8 mouse cellular contexts compared by ENCODE assay signal in the genomic region with DNA sequence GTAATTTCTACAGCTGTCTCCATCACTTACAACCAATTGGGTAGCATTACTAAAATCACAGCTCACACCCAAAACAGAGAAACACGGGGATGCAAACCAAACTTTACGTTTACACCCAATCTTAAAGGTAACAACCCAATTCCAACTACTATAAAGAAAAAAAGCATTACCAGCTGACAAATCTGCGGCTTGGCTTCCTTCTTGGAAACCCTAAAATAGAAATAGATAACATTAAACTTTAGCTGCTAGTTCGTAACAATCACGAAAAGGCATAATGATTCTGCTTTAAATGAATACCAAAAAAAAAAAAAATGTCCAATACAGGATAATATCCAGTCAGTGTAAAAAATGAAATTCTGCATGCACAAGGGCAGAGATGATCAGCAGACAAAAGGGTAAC. TPM values are rescaled to one million over a fixed set of nuclear protein-coding genes. Genes with fewer than 3 reads are reported as not detected.
A peak's percentile ranks its signal among the peaks of the same experiment; 100 is the strongest.
DNase-seq lines count a peak whose midpoint lies in the region; ATAC-seq and TF ChIP-seq lines count a peak whose summit lies in the region.
"Had no signal": no experiment of that assay in that cellular context is flagged by ENCODE, and none has a peak within 500 bp of the region (broad histone marks: within the 10 kb centered on the region; RNA-seq: fewer than 3 reads in every experiment).

No protein-coding gene starts in this region.

- WGBS in neural tube, embryonic 11.5 days: 26% methylated on average over 5 of the region's 5 CpGs
- 31% methylated on average over 5 of the region's 5 CpGs for WGBS in forebrain, embryonic 12.5 days
- WGBS in limb, embryonic 14.5 days: 24% methylated on average over 5 of the region's 5 CpGs
- 18% methylated on average over 5 of the region's 5 CpGs for WGBS in stomach, embryonic 15.5 days

- no peak for ATAC-seq in neural tube, embryonic 11.5 days (ENCODE audit: insufficient read depth, low FRiP score, low TSS enrichment)
- no peak for ATAC-seq in forebrain, embryonic 12.5 days (ENCODE audit: low FRiP score)
- ATAC-seq in limb, embryonic 14.5 days (ENCODE audit: low FRiP score, low read depth): no peak
- no peak for ATAC-seq in stomach, embryonic 15.5 days (ENCODE audit: insufficient read depth, low FRiP score, low read depth)

- no peak overlapping the region for H3K27ac ChIP-seq in neural tube, embryonic 11.5 days (ENCODE audit: low read depth, low read length)
- no peak overlapping the region for H3K27ac ChIP-seq in forebrain, embryonic 12.5 days
- no peak overlapping the region for H3K27ac ChIP-seq in limb, embryonic 14.5 days (replicated peaks; ENCODE audit: low read depth, low read length)
- H3K27ac ChIP-seq in stomach, embryonic 15.5 days: no peak overlapping the region

- intact Hi-C loops in left cerebral cortex, postnatal 25 days (cut with DNase I): loop anchor here (5.0 to 10.0 kb wide), 2 partner anchors 215 to 347 kb away; no protein-coding TSS in a partner anchor

- H3K9me3 ChIP-seq in neural tube, embryonic 11.5 days (ENCODE audit: control insufficient read depth, low read length): no peaks in the 10 kb centered on the region
- H3K9me3 ChIP-seq in forebrain, embryonic 12.5 days: no peaks in the 10 kb centered on the region
- no peaks in the 10 kb centered on the region for H3K9me3 ChIP-seq in limb, embryonic 14.5 days (ENCODE audit: control insufficient read depth, low read length)
- no peaks in the 10 kb centered on the region for H3K9me3 ChIP-seq in stomach, embryonic 15.5 days

- no peak for TF ChIP-seq POLR2A in limb, embryonic 14.5 days (IDR thresholded peaks at IDR 0.05; ENCODE audit: borderline replicate concordance, extremely low read depth, insufficient read depth, insufficient read length)

- H3K4me2 ChIP-seq in neural tube, embryonic 11.5 days (ENCODE audit: low read depth): peak overlapping the region; percentile 60
- peak overlapping the region; percentile 66 for H3K4me2 ChIP-seq in forebrain, embryonic 12.5 days
- peak overlapping the region; percentile 66 for H3K4me2 ChIP-seq in limb, embryonic 14.5 days (replicated peaks; ENCODE audit: low read depth, low read length, severe bottlenecking)
- H3K4me2 ChIP-seq in stomach, embryonic 15.5 days: peak overlapping the region; percentile 70

- H3K36me3 ChIP-seq in neural tube, embryonic 11.5 days (ENCODE audit: control insufficient read depth, insufficient read depth, low read length): 0 out of 2 replicates have a peak, but pooled peaks cover 3% of the 10 kb centered on the region
- peaks cover 26% of the 10 kb centered on the region for H3K36me3 ChIP-seq in forebrain, embryonic 12.5 days (replicated peaks)
- H3K36me3 ChIP-seq in limb, embryonic 14.5 days (ENCODE audit: control insufficient read depth, insufficient read depth, low read length): peaks cover 28% of the 10 kb centered on the region
- H3K36me3 ChIP-seq in stomach, embryonic 15.5 days: 0 out of 2 replicates have a peak, but pooled peaks cover 14% of the 10 kb centered on the region

- H3K9ac ChIP-seq in neural tube, embryonic 11.5 days (ENCODE audit: low read length): peak overlapping the region; percentile 83
- peak overlapping the region; percentile 82 for H3K9ac ChIP-seq in forebrain, embryonic 12.5 days
- peak overlapping the region; percentile 82 for H3K9ac ChIP-seq in limb, embryonic 14.5 days (ENCODE audit: low read depth, low read length, severe bottlenecking)
- peak overlapping the region; percentile 76; the same call in 1 of the 2 replicates for H3K9ac ChIP-seq in stomach, embryonic 15.5 days

- peaks cover 5% of the 10 kb centered on the region for H3K4me1 ChIP-seq in neural tube, embryonic 11.5 days (ENCODE audit: control insufficient read depth, insufficient read depth, low read length)
- peaks cover 7% of the 10 kb centered on the region for H3K4me1 ChIP-seq in forebrain, embryonic 12.5 days
- peaks cover 5% of the 10 kb centered on the region; the same call in 1 of the 2 replicates for H3K4me1 ChIP-seq in limb, embryonic 14.5 days (ENCODE audit: control insufficient read depth, insufficient read depth, low read length)
- peaks cover 12% of the 10 kb centered on the region for H3K4me1 ChIP-seq in stomach, embryonic 15.5 days

- DNase-seq in neural tube, embryonic 11.5 days (ENCODE audit: low spot score): no peak
- no peak for DNase-seq in neural tube, embryonic 10.5 days (ENCODE audit: extremely low spot score, low spot score)
- DNase-seq in limb, embryonic 14.5 days (ENCODE audit: low spot score): no peak
- no peak for DNase-seq in left cerebral cortex, postnatal 25 days (ENCODE audit: low spot score in 2 of 2)
- DNase-seq in embryo, embryonic 9.5 days (ENCODE audit: extremely low spot score): no peak
- DNase-seq: thymus, postnatal 14 days had no signal

- H3K4me3 ChIP-seq in neural tube, embryonic 11.5 days (ENCODE audit: low read depth, low read length): peak overlapping the region; percentile 97
- H3K4me3 ChIP-seq in forebrain, embryonic 12.5 days (replicated peaks): peak overlapping the region; percentile 96
- peak overlapping the region; percentile 98 for H3K4me3 ChIP-seq in limb, embryonic 14.5 days (replicated peaks; ENCODE audit: low read length)
- H3K4me3 ChIP-seq in stomach, embryonic 15.5 days (replicated peaks): peak overlapping the region; percentile 87

- H3K27me3 ChIP-seq in neural tube, embryonic 11.5 days (ENCODE audit: control insufficient read depth, insufficient read depth, low read length): no peaks in the 10 kb centered on the region
- H3K27me3 ChIP-seq in forebrain, embryonic 12.5 days: no peaks in the 10 kb centered on the region
- no peaks in the 10 kb centered on the region for H3K27me3 ChIP-seq in limb, embryonic 14.5 days (ENCODE audit: control insufficient read depth, insufficient read depth, low read length)
- H3K27me3 ChIP-seq in stomach, embryonic 15.5 days (replicated peaks): no peaks in the 10 kb centered on the region

RNA-seq across cellular contexts. Expression of a gene that starts 0.8 kb away (rescaled TPM):
- 10.8 and 11.3 TPM in 2 replicates for polyA plus RNA-seq in neural tube, embryonic 11.5 days (2014; fragmentation: Nextera tagmentation; extraction: Ambion mirVana)
- polyA plus RNA-seq in forebrain, embryonic 12.5 days (2016; fragmentation: Nextera tagmentation; extraction: Ambion mirVana): 9.5 and 9.7 TPM in 2 replicates
- polyA plus RNA-seq in limb, embryonic 14.5 days (2012; rRNA removed): 33.4 and 43.6 TPM in 2 replicates
- polyA plus RNA-seq in limb, embryonic 14.5 days (2014; fragmentation: Nextera tagmentation; extraction: Ambion mirVana): 8.9 and 10.6 TPM in 2 replicates
- polyA plus RNA-seq in stomach, embryonic 15.5 days (2015; fragmentation: Nextera tagmentation; extraction: Ambion mirVana): 6.8 and 8.5 TPM in 2 replicates
- 10 to 100 TPM; 21.9 to 23.2 TPM for total RNA-seq in left cerebral cortex, postnatal 25 days (2021)

RNA-seq across cellular contexts. Expression of a gene that starts 23.6 kb away (rescaled TPM):
- polyA plus RNA-seq in neural tube, embryonic 11.5 days (2014; fragmentation: Nextera tagmentation; extraction: Ambion mirVana): 5.4 and 5.5 TPM in 2 replicates
- polyA plus RNA-seq in forebrain, embryonic 12.5 days (2016; fragmentation: Nextera tagmentation; extraction: Ambion mirVana): 1.6 and 2.0 TPM in 2 replicates
- polyA plus RNA-seq in limb, embryonic 14.5 days (2012; rRNA removed): 18.6 and 23.5 TPM in 2 replicates
- polyA plus RNA-seq in limb, embryonic 14.5 days (2014; fragmentation: Nextera tagmentation; extraction: Ambion mirVana): 39.8 and 50.0 TPM in 2 replicates
- polyA plus RNA-seq in stomach, embryonic 15.5 days (2015; fragmentation: Nextera tagmentation; extraction: Ambion mirVana): 56.3 and 56.6 TPM in 2 replicates
- 1 to 10 TPM in 1 of 2 experiments, under 1 TPM in 1; 0.98 to 2.3 TPM for total RNA-seq in left cerebral cortex, postnatal 25 days (2021)

RNA-seq across cellular contexts. Expression of a gene that starts 38.5 kb away (rescaled TPM):
- 16.6 and 17.2 TPM in 2 replicates for polyA plus RNA-seq in neural tube, embryonic 11.5 days (2014; fragmentation: Nextera tagmentation; extraction: Ambion mirVana)
- 15.1 and 16.0 TPM in 2 replicates for polyA plus RNA-seq in forebrain, embryonic 12.5 days (2016; fragmentation: Nextera tagmentation; extraction: Ambion mirVana)
- 7.8 and 9.6 TPM in 2 replicates for polyA plus RNA-seq in limb, embryonic 14.5 days (2012; rRNA removed)
- 15.1 and 15.4 TPM in 2 replicates for polyA plus RNA-seq in limb, embryonic 14.5 days (2014; fragmentation: Nextera tagmentation; extraction: Ambion mirVana)
- polyA plus RNA-seq in stomach, embryonic 15.5 days (2015; fragmentation: Nextera tagmentation; extraction: Ambion mirVana): 14.6 and 16.3 TPM in 2 replicates
- 1 to 10 TPM; 2.4 to 3.4 TPM for total RNA-seq in left cerebral cortex, postnatal 25 days (2021)
